Mouse (Mus musculus) liver, postnatal 0 days (tissue): ENCODE measurements around the gene Pcare.

Experiments used
- CTCF ChIP-seq: sonication (generic); IDR thresholded peaks from 2 replicates; pipeline ENCODE4 v1.5.1; 2016; ENCODE audit warnings: antibody characterized with exemption, low read depth
- EP300 ChIP-seq: IDR thresholded peaks from 2 replicates; pipeline ENCODE4 v1.6.1; 2016; ENCODE audit warnings: antibody characterized with exemption, low read depth, mild to moderate bottlenecking

- TF ChIP-seq EP300, result no peak
- TF ChIP-seq CTCF, result no peak
Observed at GRCm38 (mm10) chr17:71695151-71695550, 57.5 kb downstream of the Pcare start.
